Mouse (Mus musculus) 3T3-L1 (cell line): ENCODE data around the gene Unc13c.

Source experiments
- DNase-seq: peaks from one replicate; pipeline ENCODE4 v3.0.0-alpha.2; 2015; ENCODE audit warnings: low read depth, low spot score

Unc13c gene

DNA sequence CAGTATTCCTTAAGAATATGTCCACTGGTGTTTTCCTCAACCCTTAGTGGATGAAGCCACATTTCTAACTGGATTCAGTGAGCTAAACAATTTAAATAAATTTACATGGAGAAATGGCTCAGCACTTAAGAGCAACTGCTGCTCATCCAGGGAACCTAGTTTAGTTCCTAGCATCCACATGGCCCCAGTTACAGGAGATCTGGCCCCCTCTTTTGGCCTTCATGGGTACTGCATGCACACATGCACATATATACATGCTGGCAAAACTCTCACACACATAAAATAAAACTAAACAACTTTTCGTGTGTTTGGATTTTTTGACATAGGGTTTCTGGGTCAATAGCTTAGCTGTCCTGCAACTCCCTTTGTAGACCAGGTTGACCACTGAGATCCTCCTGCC is 330.6 kb downstream of the Unc13c start:
- DNase-seq: peak; percentile 10

DNA sequence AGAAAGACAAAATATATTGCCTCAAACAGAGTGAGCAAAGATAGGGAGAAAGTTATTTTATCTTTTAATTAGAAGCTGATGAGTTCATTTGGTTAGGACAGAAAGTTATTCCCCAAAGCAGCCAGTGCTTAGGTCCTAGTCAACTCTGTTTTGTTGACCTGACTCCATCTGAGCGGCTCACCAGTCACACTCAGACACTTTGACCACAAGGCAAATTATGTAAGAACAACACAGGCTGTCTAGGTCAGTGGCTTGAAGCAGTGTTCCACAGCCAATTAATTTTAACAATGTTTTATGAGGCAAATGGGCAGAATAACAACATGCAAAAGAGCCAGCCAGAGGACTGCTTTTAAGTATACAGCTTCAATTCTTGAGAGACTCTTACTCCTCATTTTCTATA is 343.6 kb downstream of the Unc13c start:
- no peak for DNase-seq

DNA sequence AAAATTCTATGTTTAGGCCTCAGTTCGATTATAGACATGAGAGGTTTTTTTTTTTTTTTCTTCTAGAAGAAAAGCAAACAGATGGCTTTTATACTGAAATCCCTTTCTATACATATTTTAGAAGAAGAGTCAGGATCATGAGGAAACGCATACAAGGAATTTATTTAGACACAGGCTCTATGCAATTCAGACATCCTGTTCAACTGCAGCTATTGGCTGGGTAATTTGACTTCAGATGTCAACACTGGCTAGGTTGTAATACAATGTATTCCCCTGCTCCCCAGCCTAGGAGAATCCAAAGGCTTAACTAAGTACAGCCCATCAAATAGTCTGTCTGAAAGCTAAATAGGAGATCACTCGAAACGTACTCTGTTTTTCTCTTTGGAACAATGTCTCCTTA is 355.9 kb downstream of the Unc13c start:
- no peak for DNase-seq

DNA sequence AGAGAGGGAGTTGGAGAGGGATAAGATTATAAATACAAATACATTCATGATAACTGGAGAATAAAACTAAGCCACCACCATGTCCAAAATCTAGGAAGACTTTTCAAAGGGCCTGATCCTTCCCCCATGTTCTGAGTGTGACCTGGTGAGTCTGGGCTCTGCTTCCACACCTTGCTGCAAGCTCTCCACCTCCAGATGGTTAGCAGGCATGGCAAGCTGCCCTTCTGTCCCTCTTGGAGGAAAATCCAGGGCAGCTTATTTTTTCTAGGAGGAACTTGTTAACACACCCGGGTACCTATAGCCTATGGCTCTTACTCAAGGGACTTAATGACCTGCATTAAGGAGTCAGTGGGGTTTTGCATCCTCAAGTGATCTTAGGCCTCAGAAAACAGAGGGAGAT is 364.8 kb downstream of the Unc13c start:
- no peak for DNase-seq

DNA sequence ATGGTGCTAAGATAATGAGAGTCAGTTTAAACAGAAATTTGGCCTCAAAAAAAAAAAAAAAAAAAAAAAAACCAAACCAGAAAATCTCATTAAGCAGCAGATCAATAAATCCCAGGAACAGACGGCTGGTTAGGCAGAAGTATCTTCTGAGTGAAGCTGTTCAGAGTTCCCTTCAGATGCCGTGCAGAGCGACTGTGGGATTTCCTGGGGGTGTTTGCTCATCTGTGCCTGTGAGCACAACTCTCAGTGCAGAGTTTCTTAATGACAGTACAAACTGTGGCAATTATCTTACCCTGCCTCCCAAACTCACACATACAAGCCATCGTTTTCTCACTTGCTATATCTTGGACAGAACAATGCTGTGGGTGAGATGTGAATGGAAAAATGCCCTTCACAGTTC is 403.2 kb downstream of the Unc13c start:
- no peak for DNase-seq

DNA sequence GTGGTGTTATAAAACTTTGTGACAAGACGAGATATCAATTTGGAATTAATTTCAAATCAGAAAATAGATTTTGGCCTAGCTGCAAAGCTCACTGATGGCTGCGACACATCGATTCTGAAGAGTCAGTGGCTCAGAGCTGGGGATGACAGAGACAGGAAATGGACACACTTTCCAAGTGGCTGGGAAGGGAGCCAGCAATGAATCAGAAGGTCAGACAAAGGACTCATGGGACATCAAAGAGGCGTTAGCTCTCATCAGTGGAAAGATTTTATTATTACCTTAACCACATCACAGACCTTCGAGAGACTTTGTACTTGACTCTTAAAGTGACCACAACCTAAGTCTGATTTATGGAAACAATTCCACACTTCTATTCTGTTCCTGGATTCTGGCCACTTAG is 408.7 kb downstream of the Unc13c start:
- peak; percentile 81 for DNase-seq

DNA sequence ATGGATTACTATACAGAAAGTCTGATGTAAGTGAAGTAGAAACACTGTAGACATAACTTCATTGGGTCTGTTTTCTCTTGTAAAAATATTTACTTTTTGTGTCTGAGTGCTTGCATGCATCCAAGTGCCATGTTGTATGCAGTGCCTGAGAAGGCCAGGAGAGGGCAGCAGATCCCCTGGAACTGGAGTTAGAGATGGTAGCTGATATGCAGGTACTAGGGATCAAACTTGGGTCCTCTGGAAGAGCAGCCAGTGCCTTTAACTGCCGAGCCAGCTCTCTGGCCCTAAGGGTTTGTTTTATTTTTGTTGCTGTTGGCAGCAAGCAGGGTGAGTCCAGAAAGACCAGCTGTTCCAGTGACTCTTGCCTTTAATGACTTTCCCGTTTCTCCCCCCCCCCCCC is 411.0 kb downstream of the Unc13c start:
- peak; percentile 58 for DNase-seq

DNA sequence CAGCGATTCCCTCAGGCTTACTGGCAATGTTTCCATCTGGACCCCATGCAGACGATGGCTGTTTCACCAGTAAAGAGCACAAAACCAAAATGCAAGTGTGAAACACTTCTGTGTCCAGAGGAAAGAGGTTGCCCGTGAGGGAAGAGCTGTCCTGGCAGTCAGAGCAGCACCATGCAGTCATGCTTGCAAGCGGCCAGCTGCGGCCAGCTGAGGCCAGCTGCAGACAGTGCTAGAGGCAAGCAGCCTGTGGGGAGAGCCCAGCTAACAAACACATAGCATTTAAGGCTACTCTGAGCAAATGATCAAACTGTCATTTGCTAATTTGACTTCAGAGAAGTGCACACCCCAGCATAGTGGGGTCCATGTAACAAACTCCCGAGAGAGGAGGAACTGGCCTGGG is 413.4 kb downstream of the Unc13c start:
- no peak for DNase-seq

DNA sequence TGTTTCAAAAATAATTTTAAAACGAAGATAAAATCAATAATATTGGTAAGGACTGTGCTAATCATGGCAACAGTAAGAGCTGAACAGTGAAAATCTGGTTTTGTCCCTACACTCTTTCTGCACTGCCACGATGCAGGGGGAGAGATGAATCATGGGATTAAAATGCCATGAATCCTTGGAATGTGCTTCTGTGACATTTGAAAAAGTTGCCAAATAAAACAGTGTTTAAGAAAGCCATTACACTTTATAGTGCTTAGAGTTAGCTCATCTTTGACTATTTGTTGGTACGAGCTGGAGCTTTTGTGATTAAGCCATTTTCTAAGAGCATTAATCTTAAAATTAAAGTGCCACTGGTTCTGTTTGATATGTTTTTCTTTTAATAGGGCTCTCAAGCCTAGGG is 496.2 kb downstream of the Unc13c start:
- DNase-seq: peak; percentile 85

DNA sequence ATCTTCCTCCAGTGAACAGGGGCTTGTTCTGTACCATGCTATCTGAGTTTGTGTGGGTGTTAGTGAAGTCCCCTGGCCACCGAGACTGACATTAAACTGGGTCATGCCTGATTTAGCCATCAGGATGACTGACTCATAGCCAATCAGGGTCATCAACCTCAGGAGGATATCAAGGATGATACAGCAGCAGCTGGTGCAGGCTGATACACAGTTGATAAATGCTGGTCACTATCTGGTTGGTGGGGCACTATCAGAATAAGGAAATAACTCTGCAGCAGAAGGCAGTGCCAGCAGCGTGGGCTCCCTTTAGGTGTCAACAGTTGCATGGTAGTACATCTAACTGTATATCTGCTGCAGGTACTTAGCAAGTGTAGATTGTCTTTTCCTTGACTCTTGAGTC is 506.7 kb downstream of the Unc13c start:
- DNase-seq: no peak

DNA sequence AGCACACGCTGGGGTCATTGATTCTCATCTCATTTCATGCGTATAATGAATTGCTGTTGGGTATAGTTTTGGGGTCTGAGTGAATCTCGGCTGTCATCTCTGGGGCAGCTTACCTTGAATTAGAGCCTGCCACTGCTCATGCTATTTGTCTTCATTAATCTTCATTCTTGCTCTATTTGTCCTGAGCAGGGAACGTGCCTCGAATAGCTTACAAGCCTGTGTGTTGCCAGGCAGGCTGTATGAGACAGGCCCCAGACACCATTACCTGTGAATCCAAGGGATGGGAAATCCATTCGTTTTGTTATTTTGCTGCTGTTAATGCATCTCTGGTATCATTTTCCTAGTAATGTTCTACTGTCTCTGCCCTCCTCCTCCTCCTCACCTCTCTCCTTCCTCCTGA is 518.8 kb downstream of the Unc13c start:
- DNase-seq: no peak

DNA sequence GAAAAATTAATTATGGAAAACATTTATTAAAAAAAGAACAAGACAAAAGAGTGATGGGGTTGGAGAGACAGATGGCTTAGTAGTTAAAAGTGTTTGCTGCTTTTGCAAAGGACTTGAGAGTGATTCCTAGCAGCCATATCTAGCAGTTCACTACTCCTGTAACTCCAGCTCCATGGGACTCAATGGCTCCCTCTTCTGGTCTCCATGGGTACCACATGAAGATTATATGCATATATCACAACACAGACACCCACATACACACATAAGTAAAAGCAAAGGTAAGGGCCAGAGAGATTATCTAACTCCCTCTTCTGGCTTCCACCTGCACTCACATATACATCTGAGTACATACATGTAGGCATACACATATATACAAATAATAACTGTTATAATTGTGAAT is 519.5 kb downstream of the Unc13c start:
- DNase-seq: peak; percentile 5

DNA sequence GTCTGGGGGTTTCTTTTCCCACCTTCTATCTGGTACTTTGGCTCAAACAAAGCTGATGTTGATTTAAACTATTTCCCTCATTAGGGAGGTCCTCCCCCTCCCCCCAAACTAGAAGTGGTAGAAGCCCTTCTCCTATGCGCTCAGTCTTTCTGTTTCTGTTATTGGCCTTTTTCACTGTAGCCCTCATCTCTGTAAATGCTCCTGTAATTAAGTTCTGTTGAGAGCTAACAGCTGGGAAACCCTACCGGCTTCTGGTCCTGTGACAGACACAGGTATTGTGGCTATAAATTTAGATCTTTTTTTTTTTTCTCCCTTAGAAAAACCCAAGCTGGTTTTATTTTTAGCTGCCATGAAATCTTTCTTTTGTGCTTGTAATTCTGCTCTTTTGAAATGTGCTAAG is 536.8 kb downstream of the Unc13c start:
- no peak for DNase-seq
